Mouse (Mus musculus): ENCODE results near the gene Olfr288. TPM values are rescaled to one million over a fixed set of nuclear protein-coding genes. Genes with fewer than 3 reads are reported as not detected.
A peak's percentile ranks its signal among the peaks of the same experiment; 100 is the strongest.

Gene Olfr288
- polyA plus RNA-seq, 1 experiment from 2014 or later, result not detected

- H3K4me1 ChIP-seq (ENCODE audit: control insufficient read depth, insufficient read depth, low read length), result peaks cover 43% of the 10 kb centered on the region
- H3K27me3 ChIP-seq (ENCODE audit: control insufficient read depth, insufficient read depth, low read depth, low read length), result no peaks in the 10 kb centered on the region; the same call in 1 of the 2 replicates
Observed at GRCm38 (mm10) chr15:98170365-98170764, 25.0 kb downstream of the Olfr288 start.

GRCm38 (mm10) chr15:98168622-98169004 is 26.7 kb downstream of the Olfr288 start:
- H3K4me3 ChIP-seq (ENCODE audit: low read depth, low read length), result peak overlapping the region; percentile 74
- ATAC-seq, result no peak
- no peaks in the 10 kb centered on the region for H3K9me3 ChIP-seq (replicated peaks; ENCODE audit: control insufficient read depth, low read length, poor library complexity, severe bottlenecking)
- H3K27ac ChIP-seq (ENCODE audit: low read length), result peak overlapping the region; percentile 96; the same call in 1 of the 2 replicates
- peak overlapping the region; percentile 84 for H3K9ac ChIP-seq (ENCODE audit: low read depth, low read length)
- peaks cover 42% of the 10 kb centered on the region for H3K4me1 ChIP-seq (ENCODE audit: control insufficient read depth, insufficient read depth, low read length)
- H3K4me2 ChIP-seq (ENCODE audit: low read length), result peak overlapping the region; percentile 95
- peaks cover under 1% of the 10 kb centered on the region; the same call in 1 of the 2 replicates for H3K27me3 ChIP-seq (ENCODE audit: control insufficient read depth, insufficient read depth, low read depth, low read length)
- no peaks in the 10 kb centered on the region for H3K36me3 ChIP-seq (ENCODE audit: control insufficient read depth, insufficient read depth, low read length)
- 3% methylated on average over 19 of the region's 19 CpGs for WGBS

More at GRCm38 (mm10) chr15:98170365-98170764, 25.0 kb downstream of the Olfr288 start:
- 26% methylated on average over 7 of the region's 7 CpGs for WGBS
- Histone ChIP-seq H3K9me3 (replicated peaks; ENCODE audit: control insufficient read depth, low read length, poor library complexity, severe bottlenecking) (no peaks in the 10 kb centered on the region), H3K9ac (ENCODE audit: low read depth, low read length) (peak overlapping the region; percentile 84), H3K27ac (ENCODE audit: low read length) (no peak overlapping the region), H3K4me2 (ENCODE audit: low read length) (peak overlapping the region; percentile 95), H3K36me3 (ENCODE audit: control insufficient read depth, insufficient read depth, low read length) (no peaks in the 10 kb centered on the region), H3K4me3 (ENCODE audit: low read depth, low read length) (peak overlapping the region; percentile 74)
- ATAC-seq, result no peak

- 1% methylated on average over 66 of the region's 69 CpGs for WGBS
- ATAC-seq, result peak; percentile 93
- H3K4me2 ChIP-seq (ENCODE audit: low read length), result peak overlapping the region; percentile 95
- H3K4me3 ChIP-seq (ENCODE audit: low read depth, low read length), result peak overlapping the region; percentile 74
- peak overlapping the region; percentile 96 for H3K27ac ChIP-seq (ENCODE audit: low read length)
- H3K9ac ChIP-seq (ENCODE audit: low read depth, low read length), result peak overlapping the region; percentile 84
- H3K9me3 ChIP-seq (replicated peaks; ENCODE audit: control insufficient read depth, low read length, poor library complexity, severe bottlenecking), result no peaks in the 10 kb centered on the region
- no peaks in the 10 kb centered on the region for H3K36me3 ChIP-seq (ENCODE audit: control insufficient read depth, insufficient read depth, low read length)
- peaks cover 3% of the 10 kb centered on the region; the same call in 1 of the 2 replicates for H3K27me3 ChIP-seq (ENCODE audit: control insufficient read depth, insufficient read depth, low read depth, low read length)
- H3K4me1 ChIP-seq (ENCODE audit: control insufficient read depth, insufficient read depth, low read length), result peaks cover 40% of the 10 kb centered on the region
Observed at GRCm38 (mm10) chr15:98167645-98168621, 27.4 kb downstream of the Olfr288 start.

GRCm38 (mm10) chr15:98166963-98167644 is 28.2 kb downstream of the Olfr288 start, which contains the start of gene Ccdc184:
Gene Ccdc184 (plus strand): TSS chr15:98167158.
- H3K4me1 ChIP-seq (ENCODE audit: control insufficient read depth, insufficient read depth, low read length), result peaks cover 37% of the 10 kb centered on the region
- ATAC-seq, result peak; percentile 76

GRCm38 (mm10) chr15:98165525-98165924 is 29.8 kb downstream of the Olfr288 start, which contains the start of gene Asb8:
Gene Asb8 (minus strand): TSS chr15:98165625.
- H3K36me3 ChIP-seq (ENCODE audit: control insufficient read depth, insufficient read depth, low read length), result no peaks in the 10 kb centered on the region
- ATAC-seq, result no peak
- H3K4me1 ChIP-seq (ENCODE audit: control insufficient read depth, insufficient read depth, low read length), result peaks cover 23% of the 10 kb centered on the region
- whole genome bisulfite sequencing, result 86% methylated on average over 5 of the region's 5 CpGs
- no peak within 1 kb of the TSS for H3K4me3 ChIP-seq (ENCODE audit: low read depth, low read length)
- H3K27me3 ChIP-seq (ENCODE audit: control insufficient read depth, insufficient read depth, low read depth, low read length), result peaks cover 3% of the 10 kb centered on the region; the same call in 1 of the 2 replicates
- H3K27ac ChIP-seq (ENCODE audit: low read length), result no peak within 1 kb of the TSS
- no peaks in the 10 kb centered on the region for H3K9me3 ChIP-seq (replicated peaks; ENCODE audit: control insufficient read depth, low read length, poor library complexity, severe bottlenecking)
- H3K4me2 ChIP-seq (ENCODE audit: low read length), result peak within 1 kb of the TSS; percentile 95; the same call in 1 of the 2 replicates
- no peak within 1 kb of the TSS for H3K9ac ChIP-seq (ENCODE audit: low read depth, low read length)

More at GRCm38 (mm10) chr15:98166963-98167644, 28.2 kb downstream of the Olfr288 start, which contains the start of gene Ccdc184:
- Histone ChIP-seq H3K9me3 (replicated peaks; ENCODE audit: control insufficient read depth, low read length, poor library complexity, severe bottlenecking) (no peaks in the 10 kb centered on the region), H3K36me3 (ENCODE audit: control insufficient read depth, insufficient read depth, low read length) (no peaks in the 10 kb centered on the region), H3K27me3 (ENCODE audit: control insufficient read depth, insufficient read depth, low read depth, low read length) (peaks cover 3% of the 10 kb centered on the region; the same call in 1 of the 2 replicates), H3K4me2 (ENCODE audit: low read length) (peak within 1 kb of the TSS; percentile 95), H3K9ac (ENCODE audit: low read depth, low read length) (peak within 1 kb of the TSS; percentile 84), H3K27ac (ENCODE audit: low read length) (peak within 1 kb of the TSS; percentile 96), H3K4me3 (ENCODE audit: low read depth, low read length) (peak within 1 kb of the TSS; percentile 74)
- 2% methylated on average over 15 of the region's 18 CpGs for WGBS

- Histone ChIP-seq H3K9me3 (replicated peaks; ENCODE audit: control insufficient read depth, low read length, poor library complexity, severe bottlenecking) (no peaks in the 10 kb centered on the region), H3K4me1 (ENCODE audit: control insufficient read depth, insufficient read depth, low read length) (peaks cover 7% of the 10 kb centered on the region; the same call in 1 of the 2 replicates), H3K9ac (ENCODE audit: low read depth, low read length) (no peak overlapping the region), H3K27ac (ENCODE audit: low read length) (no peak overlapping the region), H3K36me3 (ENCODE audit: control insufficient read depth, insufficient read depth, low read length) (no peaks in the 10 kb centered on the region), H3K4me3 (ENCODE audit: low read depth, low read length) (no peak overlapping the region), H3K4me2 (ENCODE audit: low read length) (no peak overlapping the region), H3K27me3 (ENCODE audit: control insufficient read depth, insufficient read depth, low read depth, low read length) (peaks cover 3% of the 10 kb centered on the region; the same call in 1 of the 2 replicates)
- WGBS, result 73% methylated on average over 4 of the region's 4 CpGs
- ATAC-seq, result no peak
Observed at GRCm38 (mm10) chr15:98162561-98162960, 32.8 kb downstream of the Olfr288 start.

- ATAC-seq, result no peak
Observed at GRCm38 (mm10) chr15:98161026-98161805, 34.1 kb downstream of the Olfr288 start.

GRCm38 (mm10) chr15:98157253-98157652 is 38.1 kb downstream of the Olfr288 start:
- Histone ChIP-seq H3K4me3 (ENCODE audit: low read depth, low read length) (no peak overlapping the region), H3K36me3 (ENCODE audit: control insufficient read depth, insufficient read depth, low read length) (no peaks in the 10 kb centered on the region), H3K27ac (ENCODE audit: low read length) (no peak overlapping the region), H3K4me2 (ENCODE audit: low read length) (no peak overlapping the region), H3K27me3 (ENCODE audit: control insufficient read depth, insufficient read depth, low read depth, low read length) (no peaks in the 10 kb centered on the region), H3K9me3 (replicated peaks; ENCODE audit: control insufficient read depth, low read length, poor library complexity, severe bottlenecking) (no peaks in the 10 kb centered on the region), H3K4me1 (ENCODE audit: control insufficient read depth, insufficient read depth, low read length) (no peaks in the 10 kb centered on the region), H3K9ac (ENCODE audit: low read depth, low read length) (no peak overlapping the region)
- WGBS, result 87% methylated on average over 1 of the region's 1 CpGs
- ATAC-seq, result no peak

More at GRCm38 (mm10) chr15:98161026-98161805, 34.1 kb downstream of the Olfr288 start:
- H3K27me3 ChIP-seq (ENCODE audit: control insufficient read depth, insufficient read depth, low read depth, low read length), result peaks cover 3% of the 10 kb centered on the region; the same call in 1 of the 2 replicates
- no peaks in the 10 kb centered on the region for H3K9me3 ChIP-seq (replicated peaks; ENCODE audit: control insufficient read depth, low read length, poor library complexity, severe bottlenecking)
- H3K4me1 ChIP-seq (ENCODE audit: control insufficient read depth, insufficient read depth, low read length), result no peaks in the 10 kb centered on the region
- H3K27ac ChIP-seq (ENCODE audit: low read length), result no peak overlapping the region
- no peaks in the 10 kb centered on the region for H3K36me3 ChIP-seq (ENCODE audit: control insufficient read depth, insufficient read depth, low read length)
- WGBS, result 51% methylated on average over 19 of the region's 19 CpGs
- H3K4me2 ChIP-seq (ENCODE audit: low read length), result no peak overlapping the region
- H3K9ac ChIP-seq (ENCODE audit: low read depth, low read length), result no peak overlapping the region
- no peak overlapping the region for H3K4me3 ChIP-seq (ENCODE audit: low read depth, low read length)

Data from midbrain, embryonic 16.5 days (tissue).